Mouse (Mus musculus) lung, embryonic 16.5 days (tissue): ENCODE measurements around the gene Fbxo24. TPM values are rescaled to one million over a fixed set of nuclear protein-coding genes. Genes with fewer than 3 reads are reported as not detected.

Source experiments
- ATAC-seq: fragments of 200-750 bp; cut with Nextera tagmentation; 2 replicates; pipeline ENCODE4 v1.8.0; 2017; ENCODE audit warnings: low read depth, mild to moderate bottlenecking, moderate library complexity
- H3K27ac ChIP-seq: fragments of 300-500 bp; sonication (generic); 2 replicates; pipeline ENCODE4 v1.5.1; 2014; ENCODE audit warnings: mild to moderate bottlenecking, control low read depth, low read length
- H3K27me3 ChIP-seq: fragments of 300-500 bp; sonication (generic); 2 replicates; pipeline ENCODE4 v1.6.1; 2014; ENCODE audit warnings: low read depth, low read length, mixed read lengths; ENCODE audit not compliant: control insufficient read depth, insufficient read depth
- H3K36me3 ChIP-seq: fragments of 300-500 bp; sonication (generic); 2 replicates; pipeline ENCODE4 v1.6.1; 2014; ENCODE audit warnings: low read length; ENCODE audit not compliant: control insufficient read depth, insufficient read depth
- H3K4me1 ChIP-seq: fragments of 300-500 bp; sonication (generic); replicated peaks from 2 replicates; pipeline ENCODE4 v1.6.1; 2014; ENCODE audit warnings: low read length, mixed read lengths; ENCODE audit not compliant: control insufficient read depth, insufficient read depth
- H3K4me2 ChIP-seq: fragments of 300-500 bp; sonication (generic); 2 replicates; pipeline ENCODE4 v1.6.1; 2014; ENCODE audit warnings: low read depth, low read length, control low read depth
- H3K4me3 ChIP-seq: fragments of 300-500 bp; sonication (generic); 2 replicates; pipeline ENCODE4 v1.5.1; 2014; ENCODE audit warnings: mild to moderate bottlenecking, low read length, control low read depth
- H3K9ac ChIP-seq: fragments of 300-500 bp; sonication (generic); 2 replicates; pipeline ENCODE4 v1.6.1; 2014; ENCODE audit warnings: low read length, control low read depth
- H3K9me3 ChIP-seq: fragments of 300-500 bp; sonication (generic); 2 replicates; pipeline ENCODE4 v1.6.1; 2016; ENCODE audit warnings: low read length; ENCODE audit not compliant: control insufficient read depth
- WGBS: fragments of 180-500 bp; shearing (Covaris S2); extraction: QIAGEN DNeasy Blood & Tissue Kit; methylation state at CpG from one replicate; pipeline ENCODE4 v1.1.7; 2014; 5-methylcytosine and 5-hydroxymethylcytosine counted together
- polyA plus RNA-seq: library from polyadenylated mRNA; unstranded; fragments of >200 nt; fragmentation: Nextera tagmentation; extraction: Ambion mirVana; gene quantifications from 2 replicates; pipeline ENCODE4 v1.2.1, GENCODE M21; 2015

The Fbxo24 gene
- polyA plus RNA-seq, 1 experiment from 2014 or later = 0.15 TPM

- peaks cover 19% of the 10 kb centered on the region for H3K4me1 ChIP-seq
- H3K36me3 ChIP-seq = no peaks in the 10 kb centered on the region
- peak overlapping the region; percentile 93 for H3K9ac ChIP-seq
- no peaks in the 10 kb centered on the region for H3K9me3 ChIP-seq
- H3K4me3 ChIP-seq = peak overlapping the region; percentile 78
- no peaks in the 10 kb centered on the region for H3K27me3 ChIP-seq
- ATAC-seq = no peak
- 0 out of 2 replicates have a peak overlapping the region, but pooled peaks have one; percentile 37 for H3K27ac ChIP-seq
- peak overlapping the region; percentile 95 for H3K4me2 ChIP-seq
- WGBS = 50% methylated on average over 9 of the region's 9 CpGs
These were observed 29.2 kb downstream of the Fbxo24 start for GRCm38 (mm10) chr5:137599600-137599999.

DNA sequence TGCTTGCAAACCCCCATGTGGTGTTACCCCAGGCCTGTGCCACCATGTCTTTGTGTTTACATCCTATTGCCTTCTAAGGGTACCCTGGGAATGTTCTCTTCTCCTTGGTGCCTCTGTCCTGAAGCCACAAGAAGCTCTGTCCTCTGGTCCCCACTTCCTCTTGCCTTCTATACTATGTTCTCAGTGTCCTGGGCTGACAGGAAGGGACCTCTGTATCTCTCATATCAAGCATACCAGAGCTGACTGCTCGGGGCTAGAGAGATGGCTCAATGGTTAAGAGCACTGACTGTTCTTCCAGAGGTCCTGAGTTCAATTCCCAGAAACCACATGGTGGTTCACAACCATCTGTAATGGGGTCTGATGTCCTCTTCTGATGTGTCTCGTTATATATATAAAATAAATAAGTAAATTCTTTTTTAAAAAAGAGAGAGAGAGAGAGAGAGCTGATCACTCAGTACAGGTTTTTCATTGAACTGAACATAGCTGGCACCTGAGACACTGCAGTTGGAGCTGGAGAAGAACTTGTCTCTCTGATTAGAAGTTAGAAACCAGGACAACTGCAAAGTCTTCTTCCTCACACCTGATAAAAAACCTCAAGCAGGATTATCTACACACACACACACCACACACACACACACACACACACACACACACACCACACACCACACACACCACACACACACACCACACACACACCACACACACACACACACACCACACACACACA is 30.5 kb downstream of the Fbxo24 start:
- Histone ChIP-seq H3K4me3 (no peak overlapping the region), H3K9me3 (no peaks in the 10 kb centered on the region), H3K4me2 (no peak overlapping the region), H3K36me3 (no peaks in the 10 kb centered on the region), H3K9ac (no peak overlapping the region), H3K27me3 (no peaks in the 10 kb centered on the region), H3K4me1 (peaks cover 19% of the 10 kb centered on the region), H3K27ac (no peak overlapping the region)
- 69% methylated on average over 2 of the region's 2 CpGs for WGBS
- no peak for ATAC-seq

- Histone ChIP-seq H3K4me2 (no peak overlapping the region), H3K9ac (no peak overlapping the region), H3K27ac (no peak overlapping the region), H3K4me3 (no peak overlapping the region), H3K9me3 (no peaks in the 10 kb centered on the region), H3K27me3 (no peaks in the 10 kb centered on the region), H3K36me3 (no peaks in the 10 kb centered on the region), H3K4me1 (peaks cover 17% of the 10 kb centered on the region)
- 88% methylated on average over 6 of the region's 6 CpGs for WGBS
- ATAC-seq = no peak
These were observed 31.2 kb downstream of the Fbxo24 start for GRCm38 (mm10) chr5:137597625-137598024.

- no peaks in the 10 kb centered on the region for H3K36me3 ChIP-seq
- peak overlapping the region; percentile 15; the same call in 1 of the 2 replicates for H3K4me3 ChIP-seq
- peak overlapping the region; percentile 35 for H3K4me2 ChIP-seq
- H3K27me3 ChIP-seq = no peaks in the 10 kb centered on the region
- no peak for ATAC-seq
- peaks cover 13% of the 10 kb centered on the region for H3K4me1 ChIP-seq
- H3K27ac ChIP-seq = no peak overlapping the region
- peak overlapping the region; percentile 14; the same call in 1 of the 2 replicates for H3K9ac ChIP-seq
- WGBS = 36% methylated on average over 30 of the region's 30 CpGs
- H3K9me3 ChIP-seq = no peaks in the 10 kb centered on the region
These were observed 32.1 kb downstream of the Fbxo24 start for GRCm38 (mm10) chr5:137596601-137597261.

- H3K4me2 ChIP-seq = no peak overlapping the region
- no peak overlapping the region for H3K27ac ChIP-seq
- H3K9ac ChIP-seq = no peak overlapping the region
- 81% methylated on average over 7 of the region's 7 CpGs for WGBS
- no peaks in the 10 kb centered on the region for H3K27me3 ChIP-seq
- no peaks in the 10 kb centered on the region for H3K9me3 ChIP-seq
- H3K4me1 ChIP-seq = peaks cover 13% of the 10 kb centered on the region
- no peak overlapping the region for H3K4me3 ChIP-seq
- no peaks in the 10 kb centered on the region for H3K36me3 ChIP-seq
- ATAC-seq = no peak
These were observed 32.9 kb downstream of the Fbxo24 start for GRCm38 (mm10) chr5:137595921-137596320.

DNA sequence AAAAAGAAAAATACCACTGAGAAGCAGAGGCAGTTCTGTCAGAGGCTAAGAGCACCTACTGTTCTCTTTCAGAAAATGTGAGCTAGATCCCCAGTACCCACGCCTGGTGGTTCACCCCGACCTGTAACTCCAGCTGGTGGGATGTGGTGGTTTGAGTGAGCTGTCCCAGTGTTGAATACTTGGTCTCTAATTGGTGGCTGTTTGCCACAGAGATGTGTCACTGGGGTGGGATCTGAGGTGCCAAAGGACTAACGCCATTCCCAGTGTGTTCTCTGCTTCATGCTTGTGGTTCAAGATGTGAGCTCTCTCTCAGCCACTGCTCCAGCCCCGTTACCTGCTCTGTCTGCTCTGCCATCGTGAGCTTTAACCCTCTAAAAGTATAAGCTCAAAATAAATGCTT is 38.3 kb downstream of the Fbxo24 start:
- no peak overlapping the region for H3K9ac ChIP-seq
- ATAC-seq = no peak
- no peak overlapping the region for H3K27ac ChIP-seq
- no peak overlapping the region for H3K4me2 ChIP-seq
- no peaks in the 10 kb centered on the region for H3K36me3 ChIP-seq
- H3K4me3 ChIP-seq = no peak overlapping the region
- no peaks in the 10 kb centered on the region for H3K9me3 ChIP-seq
- no peaks in the 10 kb centered on the region for H3K27me3 ChIP-seq
- no peaks in the 10 kb centered on the region for H3K4me1 ChIP-seq
- 74% methylated on average over 5 of the region's 5 CpGs for WGBS

- no peak overlapping the region for H3K4me2 ChIP-seq
- H3K9me3 ChIP-seq = no peaks in the 10 kb centered on the region
- H3K27me3 ChIP-seq = peaks cover 3% of the 10 kb centered on the region; the same call in 1 of the 2 replicates
- no peak for ATAC-seq
- no peaks in the 10 kb centered on the region for H3K36me3 ChIP-seq
- H3K4me3 ChIP-seq = no peak overlapping the region
- H3K9ac ChIP-seq = no peak overlapping the region
- H3K27ac ChIP-seq = no peak overlapping the region
- 27% methylated on average over 8 of the region's 8 CpGs for WGBS
- peaks cover 6% of the 10 kb centered on the region; the same call in 1 of the 2 replicates for H3K4me1 ChIP-seq
These were observed 43.8 kb downstream of the Fbxo24 start for GRCm38 (mm10) chr5:137584976-137585375.

DNA sequence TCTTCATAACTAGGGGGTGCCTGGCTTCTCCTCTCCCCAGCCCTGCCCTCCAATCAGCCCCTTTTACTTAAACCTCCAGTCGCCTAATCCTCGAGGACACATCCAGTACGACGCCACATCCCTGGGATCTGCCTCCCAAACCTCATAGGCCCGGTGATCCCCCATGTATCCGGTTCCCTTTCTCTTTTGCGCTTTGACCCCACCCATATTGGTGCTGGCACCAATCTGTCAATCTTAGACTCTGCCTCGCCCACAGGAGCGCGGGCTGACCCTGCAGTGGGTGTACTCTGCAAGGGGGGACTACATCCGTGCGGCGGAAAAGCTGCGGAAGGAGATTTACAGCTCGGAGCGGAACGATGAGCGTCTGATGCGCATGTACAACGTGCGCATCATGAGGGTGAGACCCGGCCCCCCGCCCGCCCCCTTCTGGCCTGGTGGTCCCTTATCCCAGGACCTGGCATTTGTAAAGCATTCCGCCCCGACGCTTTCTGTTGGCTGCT is 45.1 kb downstream of the Fbxo24 start:
- H3K9me3 ChIP-seq = no peaks in the 10 kb centered on the region
- peak overlapping the region; percentile 43 for H3K4me3 ChIP-seq
- peak; percentile 65 for ATAC-seq
- WGBS = 11% methylated on average over 27 of the region's 27 CpGs
- H3K4me1 ChIP-seq = peaks cover 6% of the 10 kb centered on the region; the same call in 1 of the 2 replicates
- no peak overlapping the region for H3K27ac ChIP-seq
- peaks cover 3% of the 10 kb centered on the region; the same call in 1 of the 2 replicates for H3K27me3 ChIP-seq
- peak overlapping the region; percentile 59 for H3K4me2 ChIP-seq
- H3K9ac ChIP-seq = peak overlapping the region; percentile 53
- no peaks in the 10 kb centered on the region for H3K36me3 ChIP-seq

- Histone ChIP-seq H3K4me1 (peaks cover 6% of the 10 kb centered on the region; the same call in 1 of the 2 replicates), H3K27ac (no peak overlapping the region), H3K9ac (no peak overlapping the region), H3K4me3 (no peak overlapping the region), H3K9me3 (no peaks in the 10 kb centered on the region), H3K36me3 (no peaks in the 10 kb centered on the region), H3K27me3 (peaks cover 3% of the 10 kb centered on the region; the same call in 1 of the 2 replicates), H3K4me2 (no peak overlapping the region)
- 25% methylated on average over 8 of the region's 8 CpGs for WGBS
- peak; percentile 33; the same call in 1 of the 2 replicates for ATAC-seq
These were observed 46.1 kb downstream of the Fbxo24 start for GRCm38 (mm10) chr5:137582702-137583101.
